Mouse (Mus musculus): ENCODE data around the gene Agbl4. TPM values are rescaled to one million over a fixed set of nuclear protein-coding genes. Genes with fewer than 3 reads are reported as not detected.

Gene Agbl4
- under 1 TPM; 0.33 to 0.53 TPM for total RNA-seq (2021)
- long read RNA-seq, experiment 1, result 0 reads
- long read RNA-seq, experiment 2, partial matches to known transcripts, result 0 of 1 reads
- long read RNA-seq, experiment 2, other reads (novel, unspliced or antisense), result 1 of 1 reads

GRCm38 (mm10) chr4:110397618-110398045 is at the start of gene Agbl4:
TSS of gene Agbl4 (plus strand) at chr4:110397661.
- DNase-seq, result peak; percentile 66 to 75

DNA sequence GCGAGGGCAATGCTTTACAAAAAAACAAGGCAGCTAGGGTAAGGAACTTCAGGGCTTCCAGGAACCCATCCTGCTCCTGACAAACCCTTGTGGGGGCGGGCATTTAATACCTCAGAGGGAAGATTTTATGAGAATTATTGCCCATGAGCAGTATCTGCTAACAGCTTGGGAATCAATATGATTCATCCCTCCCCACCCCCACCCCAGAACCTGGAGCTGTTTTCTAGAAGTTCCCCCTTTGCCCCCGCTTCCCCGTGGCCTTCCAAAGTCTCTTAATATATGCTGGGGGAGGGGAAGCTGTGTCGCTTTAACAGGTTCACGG is 46.6 kb upstream of the Agbl4 start:
- no peak for DNase-seq

- peak; percentile 52 to 60 for DNase-seq
These were observed 46.1 kb upstream of the Agbl4 start, which contains the start of gene Elavl4 for GRCm38 (mm10) chr4:110351178-110352000. TSS of gene Elavl4 (minus strand) at chr4:110351909.

- DNase-seq, result no peak
These were observed 45.5 kb upstream of the Agbl4 start for GRCm38 (mm10) chr4:110352001-110352369.

DNA sequence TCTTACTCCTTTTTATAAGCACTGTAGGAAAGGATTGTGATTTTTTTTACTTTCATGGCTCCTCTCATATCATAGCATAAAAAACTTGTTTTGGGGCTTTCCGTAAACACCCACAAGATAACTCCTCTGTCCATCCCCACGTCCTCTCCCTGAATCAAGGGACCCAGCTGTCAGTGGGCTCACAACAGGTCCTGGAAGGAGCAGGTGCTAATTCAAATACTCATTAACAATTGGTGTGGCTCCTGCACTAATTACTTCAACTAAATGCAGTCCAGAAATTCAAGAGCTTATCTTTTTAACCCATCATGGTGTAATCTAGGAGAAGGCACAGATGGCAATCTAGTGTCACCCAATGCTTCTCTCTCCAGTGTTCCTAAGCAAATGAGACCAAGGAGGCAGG is 36.9 kb upstream of the Agbl4 start:
- no peak for DNase-seq

- no peak for DNase-seq
These were observed 1.2 kb upstream of the Agbl4 start for GRCm38 (mm10) chr4:110396221-110396620.

DNA sequence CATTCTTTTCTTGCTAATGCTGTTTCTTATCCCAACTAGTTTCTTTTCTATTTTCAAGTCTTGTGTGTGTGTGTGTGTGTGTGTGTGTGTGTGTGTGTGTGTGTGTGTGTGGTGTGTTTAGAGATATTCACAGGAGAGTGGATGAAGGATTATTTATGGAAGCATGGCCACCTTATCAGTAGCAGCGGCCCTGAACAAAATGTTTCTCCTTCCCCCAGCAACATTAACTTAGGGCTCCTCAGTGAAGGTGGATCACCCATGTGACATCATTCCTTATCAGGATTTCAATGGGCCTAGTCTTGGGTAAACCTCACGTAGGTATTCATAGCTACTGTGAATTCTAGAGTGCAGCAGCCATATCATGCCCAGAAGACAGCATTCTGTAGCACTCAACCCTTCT is 22.8 kb downstream of the Agbl4 start:
- no peak for DNase-seq

DNA sequence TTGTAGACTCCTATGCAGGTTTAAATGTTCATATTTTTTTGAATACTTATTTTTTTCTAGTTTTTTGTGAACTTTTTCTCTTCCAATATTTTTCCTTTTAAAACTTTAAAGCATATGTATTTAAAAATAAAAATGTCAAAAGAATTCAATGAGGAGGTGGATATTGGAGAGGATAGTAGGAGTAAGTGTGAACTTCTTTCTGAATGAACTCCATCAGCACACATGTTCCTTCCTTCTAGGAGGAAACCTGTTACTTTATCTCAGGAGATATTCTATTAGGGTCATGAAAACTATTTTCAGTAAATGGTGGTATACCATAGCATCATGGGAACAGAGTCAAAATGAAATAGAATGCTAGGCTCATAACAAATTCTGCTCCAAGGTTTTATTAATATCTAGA is 30.2 kb downstream of the Agbl4 start:
- no peak for DNase-seq

DNA sequence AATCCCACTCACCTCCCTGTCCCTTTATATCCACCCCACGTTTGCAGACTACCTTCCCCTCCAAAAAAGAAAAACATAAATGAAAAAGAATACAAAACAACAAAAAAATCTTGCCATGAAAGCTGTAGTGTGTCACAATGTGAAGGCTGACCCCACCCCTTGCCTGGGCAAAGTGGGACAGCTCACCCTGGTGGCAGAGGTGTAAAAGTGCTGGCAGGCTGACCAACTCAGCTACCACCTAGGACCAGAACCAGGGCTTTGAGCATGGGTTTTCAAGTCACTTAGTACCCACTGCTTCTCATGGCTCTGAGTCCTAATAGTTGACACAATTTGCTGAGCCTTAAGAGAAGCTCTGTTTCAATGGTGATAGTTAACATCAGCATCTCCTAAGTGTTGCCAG is 96.9 kb downstream of the Agbl4 start:
- peak; percentile 7 to 16 for DNase-seq

GRCm38 (mm10) chr4:110529804-110530203 is 132.3 kb downstream of the Agbl4 start:
- DNase-seq, result no peak

DNA sequence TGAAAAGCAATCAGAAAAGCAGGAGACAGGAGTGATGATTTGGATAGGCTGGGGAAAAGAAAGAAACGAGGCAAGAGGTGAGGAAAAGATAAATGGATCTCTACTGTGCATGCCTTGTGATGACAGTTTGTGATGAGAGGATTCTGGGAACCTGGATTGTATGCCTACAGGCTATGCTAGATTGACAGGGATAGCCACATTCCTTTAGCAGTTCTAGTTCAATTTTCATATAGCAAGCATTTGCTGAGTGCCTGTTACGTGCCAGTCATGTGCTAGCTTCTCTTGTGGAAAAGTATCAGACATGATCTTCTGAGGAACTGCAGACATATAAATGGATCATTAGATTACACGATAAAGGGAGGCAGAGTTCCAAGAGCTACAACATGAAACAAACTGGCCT is 151.8 kb downstream of the Agbl4 start:
- no peak for DNase-seq

- DNase-seq, result no peak
These were observed 200.3 kb downstream of the Agbl4 start for GRCm38 (mm10) chr4:110597726-110598283.

DNA sequence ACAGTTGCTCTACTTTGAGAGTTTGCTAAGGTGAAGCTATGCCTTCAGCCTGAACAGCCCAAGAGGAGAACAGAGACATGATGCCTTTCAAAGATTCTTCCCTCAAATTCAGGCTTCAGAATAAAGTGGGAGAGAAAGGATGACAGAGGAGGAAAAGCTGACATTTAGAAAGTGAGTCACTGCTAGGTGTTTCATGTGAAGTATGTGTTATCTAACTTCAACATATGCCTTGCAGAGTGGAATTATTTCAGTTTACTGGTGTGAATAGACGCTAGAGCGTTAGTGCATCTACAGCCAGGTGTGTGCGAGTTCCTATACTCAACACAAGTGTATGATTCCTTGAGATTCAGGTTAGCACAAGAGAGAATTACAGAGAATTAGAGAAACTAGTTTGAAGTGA is 244.0 kb downstream of the Agbl4 start:
- DNase-seq, result no peak

DNA sequence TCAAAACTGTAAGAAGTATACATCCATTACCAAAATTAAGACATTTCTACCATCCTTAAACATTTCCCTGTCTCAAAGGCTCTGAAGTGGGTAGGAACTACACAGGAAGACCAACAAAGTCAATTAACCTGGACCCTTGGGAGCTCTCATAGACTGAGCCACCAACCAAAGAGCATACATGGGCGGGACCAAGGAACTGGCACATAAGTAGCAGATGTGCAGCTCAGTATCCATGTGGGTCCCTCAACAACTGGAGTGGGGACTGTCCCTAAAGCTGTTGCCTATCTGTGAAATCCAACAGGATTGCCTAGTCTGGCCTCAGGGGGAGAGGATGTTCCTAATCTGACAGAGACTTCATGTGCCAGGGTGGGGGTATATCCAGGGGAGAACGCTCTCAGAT is 265.5 kb downstream of the Agbl4 start:
- DNase-seq, result no peak

DNA sequence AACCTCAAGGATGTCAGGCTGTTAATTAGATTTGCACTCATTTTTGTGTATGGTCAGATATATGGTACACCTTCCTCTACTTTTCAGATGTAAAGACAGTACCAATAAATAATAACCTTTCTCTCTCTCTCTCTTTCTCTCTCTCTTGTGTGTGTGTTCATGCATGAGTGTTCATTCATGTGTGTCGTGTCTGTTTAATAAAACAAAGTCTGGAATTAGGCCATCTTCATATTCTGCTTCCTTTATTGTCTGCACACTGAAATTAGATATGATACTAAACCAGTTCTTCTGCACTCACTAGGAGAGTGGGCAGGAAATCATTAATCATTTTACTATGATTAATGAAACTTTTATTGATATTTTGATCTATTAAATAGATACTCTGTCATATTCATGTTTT is 276.7 kb downstream of the Agbl4 start:
- no peak for DNase-seq

DNA sequence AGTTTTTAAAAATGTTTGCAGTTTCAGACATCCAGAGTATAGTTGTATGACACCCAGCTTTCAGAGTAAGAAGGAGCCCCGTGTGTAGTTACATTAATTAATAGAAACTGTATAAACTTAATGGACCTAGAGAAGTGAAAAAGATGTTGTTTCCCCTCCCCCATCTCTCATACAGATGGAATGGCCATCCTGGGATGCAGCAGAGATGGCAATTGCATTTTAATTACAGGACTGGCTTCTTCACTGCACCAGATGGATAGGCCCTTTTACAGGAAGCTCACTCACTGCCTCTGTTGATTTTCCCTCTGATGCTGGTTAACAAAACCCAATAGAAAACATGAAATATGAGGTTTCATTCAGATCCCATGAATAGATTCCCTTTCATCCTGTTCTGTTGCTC is 337.7 kb downstream of the Agbl4 start:
- DNase-seq, result no peak

DNA sequence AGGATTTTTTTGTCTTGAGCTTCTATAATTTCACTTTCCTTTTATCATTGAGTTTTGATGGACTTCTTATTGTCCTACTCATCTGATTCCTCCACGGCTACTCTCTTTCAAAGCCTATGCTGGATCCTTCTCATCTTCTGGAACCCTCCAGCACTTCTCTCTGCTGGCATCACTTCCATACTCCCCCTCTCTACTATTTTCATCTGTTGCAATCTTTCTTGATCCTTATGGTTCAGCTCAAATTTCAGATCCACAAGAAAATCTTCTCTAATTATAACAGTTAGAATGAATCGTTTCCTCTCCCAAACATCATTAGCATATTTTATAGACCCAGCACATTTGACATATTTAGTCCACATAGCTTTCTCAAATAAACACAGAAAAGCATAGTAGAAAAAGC is 360.5 kb downstream of the Agbl4 start:
- no peak for DNase-seq

DNA sequence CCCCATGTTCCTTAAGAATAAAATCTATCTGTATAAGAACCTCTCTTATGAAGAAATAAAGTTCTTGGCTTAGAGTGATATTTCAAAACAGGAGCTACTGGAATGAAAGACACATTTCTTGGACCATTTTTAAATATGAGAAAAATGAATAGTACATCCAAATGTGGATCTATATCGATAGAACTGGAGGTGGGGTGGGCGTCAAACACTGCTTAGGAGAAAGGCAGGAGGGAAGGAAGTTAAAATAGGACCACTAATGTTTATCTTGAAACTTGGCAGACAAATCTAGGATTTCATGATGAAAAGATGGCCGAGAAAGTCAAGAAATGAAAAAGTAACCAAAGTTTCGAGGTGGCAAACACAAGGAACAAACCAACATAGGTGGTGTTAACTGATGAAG is 391.1 kb downstream of the Agbl4 start:
- no peak for DNase-seq

GRCm38 (mm10) chr4:110799902-110800301 is 402.4 kb downstream of the Agbl4 start:
- no peak for DNase-seq

GRCm38 (mm10) chr4:110810947-110811346 is 413.5 kb downstream of the Agbl4 start:
- no peak for DNase-seq

- DNase-seq, result no peak
These were observed 435.3 kb downstream of the Agbl4 start for GRCm38 (mm10) chr4:110832776-110833175.

DNA sequence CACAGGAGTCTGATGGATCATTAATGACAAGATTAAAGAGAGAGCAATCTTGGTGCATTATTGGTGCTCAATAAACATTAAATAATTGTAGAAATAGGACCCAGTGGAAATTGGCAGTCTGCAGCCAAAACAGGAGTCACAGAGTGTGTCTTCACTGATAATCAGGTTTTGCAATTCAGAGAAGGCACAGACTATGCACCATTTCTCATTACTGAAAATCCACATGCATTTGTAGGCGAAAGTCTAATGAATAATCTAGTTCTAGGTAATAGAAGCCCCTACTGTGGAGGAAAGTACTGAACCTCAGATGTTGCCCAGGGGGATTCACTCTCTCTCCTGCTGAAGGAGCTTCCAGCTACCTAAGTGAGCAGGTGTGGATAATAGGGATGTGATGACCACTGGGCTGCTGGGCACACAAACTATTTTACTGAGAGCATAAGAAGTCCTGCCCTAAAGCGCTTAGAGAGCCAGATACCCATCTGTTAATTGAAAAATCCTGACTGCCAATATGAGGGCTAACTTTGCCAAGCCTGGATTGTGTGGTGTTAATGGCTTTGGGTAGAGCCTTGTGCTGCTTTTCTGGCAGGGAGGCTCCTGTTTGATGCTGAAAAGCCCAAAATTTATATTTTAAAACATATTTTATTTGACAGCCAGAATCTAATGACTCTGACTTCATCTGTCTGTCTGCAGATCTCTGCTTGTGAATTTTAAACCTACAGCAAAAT is 482.4 kb downstream of the Agbl4 start:
- no peak for DNase-seq

DNA sequence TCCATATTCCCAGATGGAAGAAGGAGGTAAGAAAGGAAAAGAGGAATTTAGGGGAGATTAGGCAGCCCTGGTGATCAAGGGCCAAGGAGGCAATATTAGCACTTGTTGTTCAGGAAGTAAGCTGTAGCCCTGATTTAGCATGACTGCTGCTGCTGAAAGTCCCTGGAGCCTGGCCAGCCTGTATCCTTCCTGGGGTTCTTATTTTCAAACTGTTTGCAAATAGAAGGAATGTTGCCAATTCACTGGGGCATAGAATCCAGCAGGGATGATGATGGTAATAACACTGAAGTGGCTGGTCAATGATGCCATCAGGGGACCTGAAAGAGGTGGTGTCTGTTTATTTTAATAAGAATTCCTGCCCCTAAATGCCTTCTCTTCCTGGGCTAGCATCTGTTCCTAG is 518.6 kb downstream of the Agbl4 start:
- DNase-seq, result no peak
